Mouse (Mus musculus) kidney, embryonic 16.5 days (tissue): ENCODE measurements at regions not wholly inside any gene's neighbourhood (a gene's known extent, or its start where the extent isn't known, plus 50 kb on each side); places are given as distances from the start of the nearest gene placed in this dataset.

Experiments used
- ATAC-seq: fragments of 200-750 bp; cut with Nextera tagmentation; 2 replicates; pipeline ENCODE4 v1.8.0; 2017; ENCODE audit warnings: moderate TSS enrichment; ENCODE audit not compliant: low FRiP score, low TSS enrichment
- H3K27ac ChIP-seq: fragments of 300-500 bp; sonication (generic); 2 replicates; pipeline ENCODE4 v1.5.1; 2014; ENCODE audit warnings: low read length
- H3K27me3 ChIP-seq: fragments of 300-500 bp; sonication (generic); 2 replicates; pipeline ENCODE4 v1.6.1; 2014; ENCODE audit warnings: low read length, control low read depth, mixed read lengths; ENCODE audit not compliant: insufficient read depth
- H3K36me3 ChIP-seq: fragments of 300-500 bp; sonication (generic); 2 replicates; pipeline ENCODE4 v1.6.1; 2014; ENCODE audit warnings: low read length, control low read depth, mixed read lengths; ENCODE audit not compliant: insufficient read depth
- H3K4me1 ChIP-seq: fragments of 300-500 bp; sonication (generic); 2 replicates; pipeline ENCODE4 v1.6.1; 2014; ENCODE audit warnings: low read length, control low read depth, mixed read lengths; ENCODE audit not compliant: insufficient read depth
- H3K4me2 ChIP-seq: fragments of 300-500 bp; sonication (generic); replicated peaks from 2 replicates; pipeline ENCODE4 v1.6.1; 2014; ENCODE audit warnings: low read depth, low read length
- H3K4me3 ChIP-seq: fragments of 300-500 bp; sonication (generic); 2 replicates; pipeline ENCODE4 v1.5.1; 2014; ENCODE audit warnings: mild to moderate bottlenecking, low read length
- H3K9ac ChIP-seq: fragments of 300-500 bp; sonication (generic); replicated peaks from 2 replicates; pipeline ENCODE4 v1.6.1; 2014; ENCODE audit warnings: low read length
- H3K9me3 ChIP-seq: fragments of 300-500 bp; sonication (generic); 2 replicates; pipeline ENCODE4 v1.6.1; 2016; ENCODE audit warnings: low read length, control low read depth
- WGBS: fragments of 180-500 bp; shearing (Covaris S2); extraction: QIAGEN DNeasy Blood & Tissue Kit; methylation state at CpG from one replicate; pipeline ENCODE4 v1.1.7; 2014; 5-methylcytosine and 5-hydroxymethylcytosine counted together

- no peak overlapping the region for H3K27ac ChIP-seq
- H3K27me3 ChIP-seq = no peaks in the 10 kb centered on the region
- H3K36me3 ChIP-seq = no peaks in the 10 kb centered on the region
- no peak for ATAC-seq
- 69% methylated on average over 8 of the region's 8 CpGs for WGBS
- H3K9me3 ChIP-seq = no peaks in the 10 kb centered on the region
- no peak overlapping the region for H3K9ac ChIP-seq
- H3K4me1 ChIP-seq = no peaks in the 10 kb centered on the region
- no peak overlapping the region for H3K4me2 ChIP-seq
- no peak overlapping the region for H3K4me3 ChIP-seq
Measured at GRCm38 (mm10) chr2:3927141-3927810, 90.2 kb upstream of the Frmd4a start.

- Histone ChIP-seq H3K4me3 (no peak overlapping the region), H3K9me3 (no peaks in the 10 kb centered on the region), H3K27ac (no peak overlapping the region), H3K4me1 (no peaks in the 10 kb centered on the region), H3K36me3 (no peaks in the 10 kb centered on the region), H3K27me3 (no peaks in the 10 kb centered on the region), H3K4me2 (no peak overlapping the region), H3K9ac (no peak overlapping the region)
- ATAC-seq = no peak
- WGBS = 92% methylated on average over 4 of the region's 4 CpGs
Measured at GRCm38 (mm10) chr2:3927853-3928252, 89.7 kb upstream of the Frmd4a start.

- Histone ChIP-seq H3K36me3 (no peaks in the 10 kb centered on the region), H3K4me1 (no peaks in the 10 kb centered on the region), H3K27ac (no peak overlapping the region), H3K9ac (no peak overlapping the region), H3K27me3 (no peaks in the 10 kb centered on the region), H3K4me2 (no peak overlapping the region), H3K4me3 (no peak overlapping the region), H3K9me3 (no peaks in the 10 kb centered on the region)
- WGBS = 95% methylated on average over 5 of the region's 5 CpGs
- no peak for ATAC-seq
Measured at GRCm38 (mm10) chr2:3930650-3931049, 86.9 kb upstream of the Frmd4a start.

- no peak overlapping the region for H3K4me2 ChIP-seq
- no peak for ATAC-seq
- 88% methylated on average over 2 of the region's 2 CpGs for WGBS
Measured at GRCm38 (mm10) chr2:3940786-3941185, 76.7 kb upstream of the Frmd4a start.

GRCm38 (mm10) chr2:3941496-3941895 is 76.0 kb upstream of the Frmd4a start:
- 91% methylated on average over 1 of the region's 1 CpGs for WGBS
- no peaks in the 10 kb centered on the region for H3K36me3 ChIP-seq
- no peak overlapping the region for H3K9ac ChIP-seq
- no peak for ATAC-seq
- H3K4me1 ChIP-seq = no peaks in the 10 kb centered on the region
- H3K27ac ChIP-seq = no peak overlapping the region
- H3K27me3 ChIP-seq = no peaks in the 10 kb centered on the region
- H3K4me3 ChIP-seq = no peak overlapping the region
- no peaks in the 10 kb centered on the region for H3K9me3 ChIP-seq
- H3K4me2 ChIP-seq = no peak overlapping the region

More at GRCm38 (mm10) chr2:3940786-3941185, 76.7 kb upstream of the Frmd4a start:
- Histone ChIP-seq H3K27me3 (no peaks in the 10 kb centered on the region), H3K9ac (no peak overlapping the region), H3K36me3 (no peaks in the 10 kb centered on the region), H3K9me3 (no peaks in the 10 kb centered on the region), H3K4me3 (no peak overlapping the region), H3K4me1 (no peaks in the 10 kb centered on the region), H3K27ac (no peak overlapping the region)

GRCm38 (mm10) chr2:3947432-3947831 is 70.1 kb upstream of the Frmd4a start:
- H3K4me2 ChIP-seq = no peak overlapping the region
- H3K4me3 ChIP-seq = no peak overlapping the region
- H3K9me3 ChIP-seq = no peaks in the 10 kb centered on the region
- no peak overlapping the region for H3K27ac ChIP-seq
- H3K9ac ChIP-seq = no peak overlapping the region
- WGBS = 91% methylated on average over 3 of the region's 3 CpGs
- H3K27me3 ChIP-seq = no peaks in the 10 kb centered on the region
- no peak for ATAC-seq
- H3K4me1 ChIP-seq = no peaks in the 10 kb centered on the region
- no peaks in the 10 kb centered on the region for H3K36me3 ChIP-seq

- Histone ChIP-seq H3K36me3 (no peaks in the 10 kb centered on the region), H3K4me2 (no peak overlapping the region), H3K4me3 (no peak overlapping the region), H3K9me3 (no peaks in the 10 kb centered on the region), H3K27ac (no peak overlapping the region), H3K9ac (no peak overlapping the region), H3K4me1 (no peaks in the 10 kb centered on the region), H3K27me3 (no peaks in the 10 kb centered on the region)
- 53% methylated on average over 1 of the region's 1 CpGs for whole genome bisulfite sequencing
- no peak for ATAC-seq
Measured at GRCm38 (mm10) chr2:3948331-3948730, 69.2 kb upstream of the Frmd4a start.

- Histone ChIP-seq H3K9me3 (peaks cover 6% of the 10 kb centered on the region), H3K4me2 (no peak overlapping the region), H3K4me1 (no peaks in the 10 kb centered on the region), H3K4me3 (no peak overlapping the region), H3K27ac (no peak overlapping the region), H3K27me3 (no peaks in the 10 kb centered on the region), H3K9ac (no peak overlapping the region), H3K36me3 (no peaks in the 10 kb centered on the region)
- no peak for ATAC-seq
Measured at GRCm38 (mm10) chr2:3957491-3957890, 60.0 kb upstream of the Frmd4a start.

- peak; percentile 80 for ATAC-seq
- no peak overlapping the region for H3K9ac ChIP-seq
- no peaks in the 10 kb centered on the region for H3K36me3 ChIP-seq
- 20% methylated on average over 12 of the region's 12 CpGs for WGBS
- H3K4me3 ChIP-seq = no peak overlapping the region
- peaks cover 6% of the 10 kb centered on the region for H3K9me3 ChIP-seq
- peak overlapping the region; percentile 44 for H3K4me2 ChIP-seq
- H3K27me3 ChIP-seq = no peaks in the 10 kb centered on the region
- H3K27ac ChIP-seq = no peak overlapping the region
- no peaks in the 10 kb centered on the region for H3K4me1 ChIP-seq
Measured at GRCm38 (mm10) chr2:3958065-3958641, 59.4 kb upstream of the Frmd4a start.

- Histone ChIP-seq H3K4me2 (no peak overlapping the region), H3K4me3 (no peak overlapping the region), H3K27ac (no peak overlapping the region), H3K9ac (no peak overlapping the region), H3K36me3 (no peaks in the 10 kb centered on the region), H3K4me1 (no peaks in the 10 kb centered on the region), H3K9me3 (peaks cover 6% of the 10 kb centered on the region), H3K27me3 (no peaks in the 10 kb centered on the region)
- ATAC-seq = no peak
- WGBS = 89% methylated on average over 4 of the region's 4 CpGs
Measured at GRCm38 (mm10) chr2:3958711-3959110, 58.8 kb upstream of the Frmd4a start.
